Mouse (Mus musculus) heart, postnatal 4 days (tissue): ENCODE results near the gene Sub1. TPM values are rescaled to one million over a fixed set of nuclear protein-coding genes. Genes with fewer than 3 reads are reported as not detected.

ENCODE experiments used
- DNase-seq: peaks from one replicate; pipeline ENCODE4 v3.0.0; 2021
- total RNA-seq, 2 experiments: library from RNA; stranded (reverse); gene quantifications; 2 replicates each; pipeline ENCODE4 v1.2.3; 2021

Sub1 gene
- total RNA-seq, 2 experiments from 2014 or later: 183 to 198 TPM

DNA sequence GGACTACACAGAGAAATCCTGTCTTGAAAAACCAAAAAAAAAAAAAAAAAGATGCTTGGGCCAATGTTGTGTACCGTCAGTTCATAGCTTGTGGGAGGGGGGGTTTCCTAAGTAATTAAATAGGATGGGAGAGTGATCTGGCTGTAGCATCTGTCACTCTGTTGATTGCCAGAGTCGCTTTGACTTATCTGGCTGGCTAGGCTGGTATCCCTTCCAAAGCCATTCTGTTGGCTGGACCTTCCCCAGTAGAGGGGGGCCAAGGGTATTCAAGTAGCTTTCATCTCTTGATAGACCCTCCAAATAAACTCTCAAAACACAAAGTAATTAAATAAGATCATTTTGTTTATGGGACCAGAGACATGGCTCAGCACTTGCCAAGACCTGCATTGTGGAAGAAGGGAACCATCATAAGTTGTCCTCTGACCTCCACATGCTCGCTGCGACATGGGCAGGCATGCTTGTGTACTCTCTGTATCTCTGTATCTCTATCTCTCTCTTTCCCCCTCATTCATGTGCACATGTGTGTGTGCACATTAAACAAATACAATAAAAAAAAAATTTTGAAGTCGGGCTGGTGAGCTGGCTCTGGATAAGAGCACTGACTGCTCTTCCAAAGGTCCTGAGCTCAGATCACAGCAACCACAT is 31.5 kb downstream of the Sub1 start:
- no peak for DNase-seq

GRCm38 (mm10) chr15:11963791-11964525 is 32.8 kb downstream of the Sub1 start:
- DNase-seq: no peak

- DNase-seq: no peak
Measured at GRCm38 (mm10) chr15:11959716-11960115, 37.1 kb downstream of the Sub1 start.

DNA sequence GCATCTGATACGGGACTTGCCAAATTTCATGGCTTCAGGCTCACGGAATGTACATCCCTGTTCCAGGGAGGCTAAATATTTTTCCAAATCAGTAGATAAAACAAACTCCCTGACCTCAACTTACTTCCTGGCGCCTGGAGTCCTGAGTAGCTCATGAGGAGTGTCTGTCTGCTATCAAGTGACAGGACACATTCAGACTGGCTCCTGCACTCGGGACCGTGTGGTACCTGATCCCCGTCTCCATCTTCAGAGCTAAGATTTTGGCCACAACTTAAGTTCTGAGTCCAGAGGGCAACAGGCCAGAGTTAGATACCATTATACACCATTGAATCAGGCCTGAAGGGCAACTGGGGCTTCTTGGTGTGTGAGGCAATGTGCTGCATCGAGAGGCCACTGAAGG is 40.7 kb downstream of the Sub1 start:
- no peak for DNase-seq

DNA sequence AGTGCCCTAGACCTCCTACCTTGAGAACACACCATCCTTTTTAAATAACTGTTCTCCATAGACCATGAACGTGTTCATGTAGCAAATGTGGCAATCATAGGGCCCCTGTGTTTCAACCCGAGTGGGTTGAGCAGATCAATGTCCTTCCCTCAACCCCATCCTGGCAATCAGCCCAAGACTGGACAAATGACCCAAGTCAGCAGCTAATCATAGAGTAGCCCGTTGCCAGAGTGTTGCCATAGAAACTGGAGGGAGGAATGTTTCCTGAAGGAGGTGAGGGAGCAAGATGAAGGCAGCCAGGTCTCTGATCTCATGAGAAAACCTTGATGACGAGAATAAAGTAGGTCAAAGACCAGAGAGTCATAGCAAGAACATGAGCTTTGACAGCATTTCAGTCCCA is 42.6 kb downstream of the Sub1 start:
- no peak for DNase-seq

DNA sequence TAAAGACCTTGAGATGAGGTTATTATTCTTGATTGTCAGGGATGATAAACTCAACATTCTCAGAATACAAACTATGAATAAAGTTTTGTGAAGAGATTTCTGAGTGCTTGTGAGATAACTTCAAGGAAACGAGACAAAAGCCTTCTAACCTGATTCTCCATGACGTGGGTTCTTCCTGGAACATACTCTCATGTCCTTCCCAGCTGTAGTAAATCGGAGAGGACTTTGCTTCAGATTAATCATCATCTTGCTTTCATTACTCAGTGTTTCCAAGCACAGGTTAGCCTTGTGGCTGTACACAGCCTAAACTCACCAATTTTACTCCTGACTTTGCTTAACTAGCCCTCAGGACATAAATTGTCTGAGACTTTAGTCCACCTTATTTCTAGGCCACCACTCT is 44.6 kb downstream of the Sub1 start:
- no peak for DNase-seq

- no peak for DNase-seq
Measured at GRCm38 (mm10) chr15:11951181-11951580, 45.6 kb downstream of the Sub1 start.

DNA sequence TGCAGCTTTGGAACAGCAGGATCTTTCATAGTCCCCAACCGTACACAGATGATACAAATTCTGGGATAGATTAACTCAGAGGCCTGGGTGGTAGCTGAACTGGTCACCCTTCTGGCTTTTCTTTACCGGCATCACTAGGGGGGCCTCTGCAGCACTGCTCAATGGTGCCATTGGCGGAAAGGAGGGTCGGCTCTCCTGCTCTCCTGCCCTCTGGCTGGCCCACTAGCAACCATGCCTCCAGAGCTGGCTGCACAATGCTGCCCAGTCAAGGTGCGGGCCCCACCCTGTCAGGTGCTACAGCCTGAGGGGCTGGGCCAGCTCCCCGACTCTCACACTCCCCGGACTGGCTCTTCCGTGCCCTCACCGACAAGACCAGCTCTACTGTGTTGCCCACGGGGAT is 46.6 kb downstream of the Sub1 start:
- no peak for DNase-seq

GRCm38 (mm10) chr15:11949490-11949889 is 47.3 kb downstream of the Sub1 start:
- no peak for DNase-seq

- no peak for DNase-seq
Measured at GRCm38 (mm10) chr15:11940855-11941254, 55.9 kb downstream of the Sub1 start.

Other genes starting within 250 kb of the Sub1 start
- 10 to 100 TPM; 39.6 to 45.7 TPM for gene Npr3, start 89.7 kb downstream of the Sub1 start, total RNA-seq
- 100 to 1,000 TPM; 109 to 110 TPM for gene Zfr, start 120.8 kb upstream of the Sub1 start, total RNA-seq
- 10 to 100 TPM; 19.6 to 22.4 TPM for gene Mtmr12, start 208.0 kb upstream of the Sub1 start, total RNA-seq